Mouse (Mus musculus): ENCODE data around the gene Sdhaf1.

Sdhaf1 gene

GRCm38 (mm10) chr7:30325364-30325763 is 1.7 kb upstream of the Sdhaf1 start:
- DNase-seq (ENCODE audit: low read depth, low spot score) = no peak

GRCm38 (mm10) chr7:30324300-30324944 is 727 bp upstream of the Sdhaf1 start:
- DNase-seq (ENCODE audit: low read depth, low spot score) = no peak

GRCm38 (mm10) chr7:30322865-30323264 is 830 bp downstream of the Sdhaf1 start:
- no peak for DNase-seq (ENCODE audit: low read depth, low spot score)

DNA sequence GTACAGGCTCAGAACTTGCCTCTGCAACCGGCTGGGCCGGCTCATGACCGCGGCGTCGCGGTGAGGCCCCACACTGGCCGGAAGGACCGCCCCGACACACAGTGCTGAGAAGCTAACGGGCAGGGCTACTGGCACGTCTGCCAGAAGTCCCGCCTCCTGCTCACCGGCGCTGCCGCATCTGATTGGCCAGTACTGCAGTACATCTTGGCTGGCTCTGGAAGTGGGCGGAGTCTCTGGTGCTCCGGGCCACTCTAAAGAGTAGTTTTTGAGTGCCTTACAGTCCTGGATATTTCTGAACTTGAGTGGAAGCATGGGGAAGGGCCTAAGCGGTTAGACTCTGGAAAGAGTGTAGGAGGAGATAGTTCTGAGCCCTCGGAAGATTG is 1.4 kb downstream of the Sdhaf1 start:
- DNase-seq (ENCODE audit: low read depth, low spot score) = peak; percentile 99

- DNase-seq (ENCODE audit: low read depth, low spot score) = peak; percentile 66
These were observed 2.0 kb downstream of the Sdhaf1 start, which contains the start of gene E130208F15Rik for GRCm38 (mm10) chr7:30321539-30322284. Gene E130208F15Rik, plus strand, starts transcription at chr7:30321740.

DNA sequence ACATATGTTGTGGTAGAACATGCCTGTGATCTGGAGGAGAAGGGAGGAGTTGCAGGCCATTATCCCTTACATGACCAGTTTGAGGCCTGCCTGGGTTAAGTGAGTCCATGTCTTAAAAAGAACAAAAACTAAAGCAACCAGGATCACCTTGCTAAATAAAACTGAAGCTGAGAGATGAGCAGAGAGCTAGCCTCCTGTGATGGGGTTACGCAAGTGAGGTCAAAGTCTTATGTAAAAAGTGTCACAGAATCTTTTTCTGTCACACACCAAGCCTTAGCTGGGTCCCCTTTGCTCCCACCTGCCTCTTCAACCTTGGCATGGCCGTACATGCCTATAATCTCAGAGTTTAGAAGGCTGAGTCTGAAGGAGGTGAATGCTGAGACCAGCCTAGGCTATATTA is 2.7 kb downstream of the Sdhaf1 start:
- no peak for DNase-seq (ENCODE audit: low read depth, low spot score)

DNA sequence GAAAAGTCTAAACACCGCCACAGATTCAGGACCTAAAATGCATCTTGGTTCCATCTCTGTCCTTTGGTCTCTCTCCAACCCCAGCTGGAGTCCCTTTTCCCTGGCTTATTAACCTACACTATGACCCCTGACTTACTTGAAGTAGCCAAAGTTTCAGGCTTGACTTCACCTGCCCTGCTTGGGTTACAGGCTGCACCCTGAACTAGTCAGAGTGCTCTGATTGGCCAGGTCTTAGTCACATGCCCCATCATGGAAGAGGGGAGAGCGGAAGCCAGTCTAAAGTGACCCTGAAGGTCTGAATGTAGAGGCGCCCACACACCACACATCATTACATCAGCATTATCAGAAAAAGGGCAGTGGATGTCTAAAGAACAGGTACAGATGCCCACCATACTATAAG is 5.6 kb downstream of the Sdhaf1 start:
- no peak for DNase-seq (ENCODE audit: low read depth, low spot score)

GRCm38 (mm10) chr7:30315559-30316529 is 7.9 kb downstream of the Sdhaf1 start:
- no peak for DNase-seq (ENCODE audit: low read depth, low spot score)

DNA sequence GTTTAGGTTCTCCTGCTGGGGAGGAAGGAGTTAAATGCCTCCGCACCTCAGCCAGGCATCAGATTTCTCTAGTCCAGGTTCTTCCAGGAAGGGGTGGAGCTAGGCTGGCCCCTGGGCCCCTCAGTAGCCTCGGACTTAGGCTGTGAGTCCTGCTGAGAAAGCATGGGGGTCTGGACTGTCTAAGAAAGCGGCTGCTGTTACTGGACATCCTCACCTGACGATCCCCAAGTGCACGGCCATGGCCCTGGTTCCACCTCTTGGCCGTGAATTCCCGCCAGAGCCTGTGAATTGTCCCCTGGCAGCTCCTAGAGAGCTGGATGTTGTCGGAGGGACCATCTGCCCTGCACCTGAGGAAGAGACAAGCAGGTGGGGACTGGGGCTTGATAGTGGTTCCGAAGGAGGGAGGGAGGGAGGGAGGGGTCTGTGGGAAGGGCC is 9.0 kb downstream of the Sdhaf1 start, which contains the start of gene Syne4:
Gene Syne4, plus strand, starts transcription at position 87 of the 435 bp plus-strand sequence.
- DNase-seq (ENCODE audit: low read depth, low spot score) = no peak

GRCm38 (mm10) chr7:30313666-30314320 is 9.9 kb downstream of the Sdhaf1 start:
- no peak for DNase-seq (ENCODE audit: low read depth, low spot score)

GRCm38 (mm10) chr7:30310136-30310535 is 13.6 kb downstream of the Sdhaf1 start:
- DNase-seq (ENCODE audit: low read depth, low spot score) = no peak

- DNase-seq (ENCODE audit: low read depth, low spot score) = no peak
These were observed 14.1 kb downstream of the Sdhaf1 start for GRCm38 (mm10) chr7:30309395-30310129.

- DNase-seq (ENCODE audit: low read depth, low spot score) = peak; percentile 97
These were observed 15.4 kb downstream of the Sdhaf1 start, which contains the start of gene Alkbh6 for GRCm38 (mm10) chr7:30308076-30309005. Gene Alkbh6, plus strand, starts transcription at chr7:30308717.

DNA sequence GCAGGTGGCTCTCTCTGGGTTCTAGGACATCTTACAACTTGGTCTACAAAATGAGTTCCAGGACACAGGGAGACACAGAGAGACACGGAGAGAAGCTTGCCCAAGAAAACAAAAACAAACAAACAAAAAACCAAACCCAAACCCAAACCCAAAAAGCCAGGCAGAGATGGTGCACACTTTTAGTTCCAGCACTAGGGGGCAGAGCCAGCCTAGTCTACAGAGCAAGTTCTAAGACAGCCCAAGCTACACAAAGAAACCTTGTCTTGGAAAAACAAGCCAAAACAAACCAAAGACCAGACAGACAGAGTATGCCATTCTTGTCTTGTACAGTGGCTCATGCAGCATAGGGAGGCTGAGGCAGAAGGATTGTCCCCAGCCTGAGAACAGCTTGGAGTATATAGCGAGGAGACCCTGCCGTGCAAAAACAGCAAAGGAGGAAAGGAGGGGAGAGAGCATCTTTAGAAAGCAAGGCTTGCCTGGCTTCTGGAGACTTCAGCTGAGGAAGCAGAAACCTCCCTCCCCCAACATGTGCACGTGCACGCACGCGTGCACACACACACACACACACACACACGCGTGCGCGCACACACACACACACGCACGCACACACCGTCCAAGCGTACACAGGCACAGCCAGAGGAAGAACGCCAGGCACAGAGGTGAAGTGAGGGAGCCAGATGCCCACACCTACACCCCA is 17.5 kb downstream of the Sdhaf1 start:
- DNase-seq (ENCODE audit: low read depth, low spot score) = no peak

- no peak for DNase-seq (ENCODE audit: low read depth, low spot score)
These were observed 22.8 kb downstream of the Sdhaf1 start for GRCm38 (mm10) chr7:30300914-30301313.

GRCm38 (mm10) chr7:30297266-30297665 is 26.4 kb downstream of the Sdhaf1 start:
- no peak for DNase-seq (ENCODE audit: low read depth, low spot score)

GRCm38 (mm10) chr7:30296816-30297215 is 26.9 kb downstream of the Sdhaf1 start:
- DNase-seq (ENCODE audit: low read depth, low spot score) = no peak

- DNase-seq (ENCODE audit: low read depth, low spot score) = peak; percentile 49
These were observed 28.6 kb downstream of the Sdhaf1 start for GRCm38 (mm10) chr7:30295103-30295502.

DNA sequence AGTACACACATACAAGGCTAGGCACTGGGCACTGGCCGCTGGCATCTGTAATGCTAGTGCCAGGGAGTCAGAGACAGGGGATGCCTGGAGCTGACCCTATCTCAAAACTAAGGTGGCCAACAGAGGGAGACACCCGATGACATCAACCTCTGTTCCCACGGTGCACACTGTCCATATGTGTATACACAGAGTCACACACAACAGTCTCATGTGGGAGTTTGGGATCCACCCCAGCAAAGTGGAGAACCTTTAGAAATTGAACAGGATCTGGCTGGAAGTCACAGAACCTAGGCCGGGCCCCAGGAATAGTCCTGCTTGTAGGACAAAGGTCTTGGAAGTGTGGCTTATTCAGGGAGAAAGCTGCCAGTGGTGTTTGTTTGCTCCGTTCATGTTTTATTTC is 29.4 kb downstream of the Sdhaf1 start:
- DNase-seq (ENCODE audit: low read depth, low spot score) = no peak

Measured in skeletal muscle tissue, adult 2 months (tissue).